Mouse (Mus musculus) limb, embryonic 14.5 days (tissue): ENCODE results near the gene Rnf126. TPM values are rescaled to one million over a fixed set of nuclear protein-coding genes. Genes with fewer than 3 reads are reported as not detected.
"Not testable (repeated sequence)": the region's sequence is repeated elsewhere in the genome, so short reads cannot be mapped to it uniquely, and the experiment has no call there.

ENCODE experiments used
- ATAC-seq: fragments of 200-750 bp; cut with Nextera tagmentation; 2 replicates; pipeline ENCODE4 v1.8.0; 2017; ENCODE audit warnings: low read depth, moderate number of reproducible peaks, moderate TSS enrichment; ENCODE audit not compliant: low FRiP score
- DNase-seq: peaks from one replicate; pipeline ENCODE4 v3.0.0-alpha.2; 2015; ENCODE audit warnings: low spot score
- H3K27ac ChIP-seq: fragments of 300-500 bp; sonication (generic); replicated peaks from 2 replicates; pipeline ENCODE4 v1.5.1; 2014; ENCODE audit warnings: low read depth, mild to moderate bottlenecking, low read length, moderate library complexity, mixed read lengths
- H3K27me3 ChIP-seq: fragments of 300-500 bp; sonication (generic); 2 replicates; pipeline ENCODE4 v1.6.1; 2014; ENCODE audit warnings: low read length, mixed read lengths; ENCODE audit not compliant: control insufficient read depth, insufficient read depth
- H3K36me3 ChIP-seq: fragments of 300-500 bp; sonication (generic); 2 replicates; pipeline ENCODE4 v1.6.1; 2014; ENCODE audit warnings: mild to moderate bottlenecking, low read length, moderate library complexity, mixed read lengths; ENCODE audit not compliant: control insufficient read depth, insufficient read depth
- H3K4me1 ChIP-seq: fragments of 300-500 bp; sonication (generic); 2 replicates; pipeline ENCODE4 v1.6.1; 2014; ENCODE audit warnings: antibody characterized with exemption, low read length, mixed read lengths; ENCODE audit not compliant: control insufficient read depth, insufficient read depth
- H3K4me2 ChIP-seq: fragments of 300-500 bp; sonication (generic); replicated peaks from 2 replicates; pipeline ENCODE4 v1.6.1; 2014; ENCODE audit warnings: low read depth, mild to moderate bottlenecking, low read length, moderate library complexity; ENCODE audit not compliant: severe bottlenecking
- H3K4me3 ChIP-seq: fragments of 300-500 bp; sonication (generic); replicated peaks from 2 replicates; pipeline ENCODE4 v1.5.1; 2014; ENCODE audit warnings: low read length
- H3K9ac ChIP-seq: fragments of 300-500 bp; sonication (generic); 2 replicates; pipeline ENCODE4 v1.6.1; 2014; ENCODE audit warnings: mild to moderate bottlenecking, low read depth, low read length, moderate library complexity; ENCODE audit not compliant: severe bottlenecking
- H3K9me3 ChIP-seq: fragments of 300-500 bp; sonication (generic); 2 replicates; pipeline ENCODE4 v1.6.1; 2016; ENCODE audit warnings: low read length; ENCODE audit not compliant: control insufficient read depth
- POLR2A ChIP-seq: fragments of 200-500 bp; IDR thresholded peaks from 2 replicates; pipeline ENCODE4 v1.8.0; 2012; ENCODE audit warnings: inconsistent platforms, mild to moderate bottlenecking, moderate library complexity, borderline replicate concordance; ENCODE audit not compliant: insufficient read depth, insufficient read length; ENCODE audit errors: extremely low read depth
- WGBS: fragments of 180-500 bp; shearing (Covaris S2); extraction: QIAGEN DNeasy Blood & Tissue Kit; methylation state at CpG from one replicate; pipeline ENCODE4 v1.1.7; 2014; 5-methylcytosine and 5-hydroxymethylcytosine counted together
- polyA plus RNA-seq, 2 experiments: library from polyadenylated mRNA; depleted of rRNA in 1 of 2; stranded (reverse) in 1 of 2; unstranded in 1 of 2; fragments of >200 nt; fragmentation: Nextera tagmentation in 1 of 2; extraction: Ambion mirVana in 1 of 2; gene quantifications; 2 replicates each; pipeline versions ENCODE4 v1.2.1 to v1.2.3; 2012 to 2014

Gene Rnf126
- polyA plus RNA-seq, 2 experiments, result 100 to 176 TPM

DNA sequence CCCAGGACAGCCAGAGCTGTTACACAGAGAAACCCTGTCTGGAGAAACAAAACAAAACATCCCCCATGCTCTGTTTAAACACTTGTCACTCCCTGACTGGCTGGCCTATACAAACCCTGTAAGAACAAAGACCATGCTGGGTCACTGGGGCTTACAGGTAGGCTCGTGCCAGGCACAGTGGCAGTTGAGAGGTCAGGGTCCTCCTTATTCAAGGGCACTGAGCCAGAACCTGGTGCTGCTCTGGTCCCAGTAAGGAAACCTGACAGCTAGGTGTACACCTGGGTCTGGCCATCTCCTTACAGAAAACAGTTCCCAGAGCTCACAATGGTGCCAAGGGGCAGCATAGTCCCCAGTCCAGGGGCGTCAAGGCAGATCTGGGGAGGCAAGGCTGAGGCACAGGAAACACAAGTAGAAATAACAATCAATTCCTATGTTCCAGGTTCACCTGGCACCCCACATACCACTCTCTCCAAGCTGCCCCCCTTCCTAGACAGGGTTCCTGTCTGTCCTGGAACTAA is 1.5 kb downstream of the Rnf126 start:
- Histone ChIP-seq H3K36me3 (peaks cover 26% of the 10 kb centered on the region), H3K4me1 (peaks cover 15% of the 10 kb centered on the region), H3K9me3 (no peaks in the 10 kb centered on the region), H3K4me2 (peak overlapping the region; percentile 67), H3K4me3 (peak overlapping the region; percentile 97), H3K27ac (no peak overlapping the region), H3K9ac (peak overlapping the region; percentile 95), H3K27me3 (no peaks in the 10 kb centered on the region)
- no peak for TF ChIP-seq POLR2A
- WGBS, result 72% methylated on average over 2 of the region's 2 CpGs
- ATAC-seq, result no peak
- no peak for DNase-seq

GRCm38 (mm10) chr10:79764234-79764633 is 2.5 kb downstream of the Rnf126 start:
- no peak for TF ChIP-seq POLR2A
- H3K9me3 ChIP-seq, result no peaks in the 10 kb centered on the region
- H3K4me3 ChIP-seq, result no peak overlapping the region
- ATAC-seq, result no peak
- peaks cover 34% of the 10 kb centered on the region for H3K36me3 ChIP-seq
- 77% methylated on average over 7 of the region's 7 CpGs for WGBS
- H3K9ac ChIP-seq, result no peak overlapping the region
- H3K27me3 ChIP-seq, result no peaks in the 10 kb centered on the region
- no peak for DNase-seq
- no peak overlapping the region for H3K4me2 ChIP-seq
- no peak overlapping the region for H3K27ac ChIP-seq
- H3K4me1 ChIP-seq, result peaks cover 15% of the 10 kb centered on the region

- no peaks in the 10 kb centered on the region for H3K9me3 ChIP-seq
- no peak overlapping the region for H3K9ac ChIP-seq
- 76% methylated on average over 3 of the region's 3 CpGs for WGBS
- DNase-seq (no peak), ATAC-seq (no peak)
- no peak for TF ChIP-seq POLR2A
- H3K27me3 ChIP-seq, result no peaks in the 10 kb centered on the region
- H3K4me3 ChIP-seq, result no peak overlapping the region
- H3K36me3 ChIP-seq, result peaks cover 48% of the 10 kb centered on the region
- H3K4me2 ChIP-seq, result no peak overlapping the region
- H3K4me1 ChIP-seq, result peaks cover 12% of the 10 kb centered on the region
- no peak overlapping the region for H3K27ac ChIP-seq
These were observed 3.9 kb downstream of the Rnf126 start for GRCm38 (mm10) chr10:79762875-79763274.

DNA sequence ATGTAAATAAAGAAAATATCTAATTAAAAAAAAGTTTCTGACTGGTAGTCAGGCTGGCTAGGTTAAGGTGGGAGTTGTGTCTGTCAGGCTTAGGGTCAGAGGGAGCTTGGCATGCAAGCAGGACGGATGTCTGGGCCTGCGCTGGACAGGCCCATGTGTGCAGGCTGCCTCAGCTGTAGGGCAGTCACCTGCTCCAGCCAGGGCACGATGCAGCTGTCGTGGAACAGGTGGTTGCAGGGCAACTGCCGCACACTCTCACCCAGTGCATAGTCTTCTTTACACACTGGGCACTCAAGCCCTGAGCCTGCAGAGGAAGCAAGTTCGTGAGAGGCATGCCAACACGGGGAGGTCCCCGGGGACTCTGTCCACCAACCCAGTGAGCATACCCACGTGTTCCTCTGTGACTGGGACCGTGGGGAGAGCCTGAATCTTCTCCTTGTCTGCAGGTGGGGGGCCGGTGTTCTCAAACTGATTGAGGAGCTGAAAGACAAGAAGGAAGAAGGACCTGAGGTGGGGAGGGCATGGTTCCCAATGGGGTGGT is 6.1 kb downstream of the Rnf126 start:
- 89% methylated on average over 11 of the region's 11 CpGs for WGBS
- Histone ChIP-seq H3K9me3 (no peaks in the 10 kb centered on the region), H3K27me3 (no peaks in the 10 kb centered on the region), H3K36me3 (peaks cover 70% of the 10 kb centered on the region), H3K4me1 (peaks cover 6% of the 10 kb centered on the region), H3K27ac (no peak overlapping the region), H3K4me2 (no peak overlapping the region), H3K4me3 (no peak overlapping the region), H3K9ac (no peak overlapping the region)
- ATAC-seq (peak; percentile 37; the same call in 1 of the 2 replicates), DNase-seq (no peak)
- TF ChIP-seq POLR2A, result no peak

DNA sequence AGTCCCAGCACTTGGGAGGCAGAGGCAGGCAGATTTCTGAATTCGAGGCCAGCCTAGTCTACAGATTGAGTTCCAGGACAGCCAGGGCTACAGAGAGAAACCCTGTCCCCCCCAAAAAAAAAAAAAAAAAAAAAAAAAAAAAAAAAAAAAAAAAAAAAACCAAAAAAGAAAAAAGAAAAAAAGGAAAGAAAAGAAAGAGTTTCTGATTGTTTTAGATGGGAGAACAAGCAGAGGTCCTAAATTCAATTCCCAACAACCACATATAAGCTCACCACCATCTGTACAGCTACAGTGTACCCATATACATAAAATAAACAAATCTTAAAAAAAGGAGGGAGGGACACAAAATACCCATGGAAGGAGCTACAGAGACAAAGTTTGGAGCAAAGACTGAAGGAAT is 7.1 kb downstream of the Rnf126 start:
- not testable (repeated sequence) for H3K4me1 ChIP-seq, ATAC-seq, H3K27ac ChIP-seq, DNase-seq, H3K4me3 ChIP-seq, H3K4me2 ChIP-seq, H3K9ac ChIP-seq, H3K27me3 ChIP-seq, H3K9me3 ChIP-seq
- H3K36me3 ChIP-seq, result peaks cover 69% of the 10 kb centered on the region
- WGBS, result 90% methylated on average over 1 of the region's 1 CpGs
